Mouse (Mus musculus): ENCODE results near the gene Phldb2. TPM values are rescaled to one million over a fixed set of nuclear protein-coding genes. Genes with fewer than 3 reads are reported as not detected.

Phldb2 gene
- 2.6 and 2.7 TPM in 2 replicates for polyA plus RNA-seq (2012; ENCODE audit: insufficient read depth, insufficient read length, missing spikeins)

GRCm38 (mm10) chr16:45953394-45953793 lies at the start of gene Phldb2:
Gene Phldb2, minus strand, starts transcription at chr16:45953598.
- H3K4me3 ChIP-seq (ENCODE audit: insufficient read depth, low read depth, low read length) = no peak within 1 kb of the TSS
- no peaks in the 10 kb centered on the region for H3K4me1 ChIP-seq (ENCODE audit: control insufficient read depth, insufficient read depth, insufficient read length, low read length)
- H3K27ac ChIP-seq (replicated peaks; ENCODE audit: low read depth, low read length) = no peak within 1 kb of the TSS

GRCm38 (mm10) chr16:46001550-46002166 lies 48.3 kb upstream of the Phldb2 start:
- no peaks in the 10 kb centered on the region for H3K4me1 ChIP-seq (ENCODE audit: control insufficient read depth, insufficient read depth, insufficient read length, low read length)
- H3K4me3 ChIP-seq (ENCODE audit: insufficient read depth, low read depth, low read length) = no peak overlapping the region
- no peak overlapping the region for H3K27ac ChIP-seq (replicated peaks; ENCODE audit: low read depth, low read length)

GRCm38 (mm10) chr16:46000976-46001375 lies 47.6 kb upstream of the Phldb2 start:
- H3K4me3 ChIP-seq (ENCODE audit: insufficient read depth, low read depth, low read length) = no peak overlapping the region
- H3K27ac ChIP-seq (replicated peaks; ENCODE audit: low read depth, low read length) = no peak overlapping the region
- H3K4me1 ChIP-seq (ENCODE audit: control insufficient read depth, insufficient read depth, insufficient read length, low read length) = no peaks in the 10 kb centered on the region

- Histone ChIP-seq H3K4me1 (ENCODE audit: control insufficient read depth, insufficient read depth, insufficient read length, low read length) (no peaks in the 10 kb centered on the region), H3K4me3 (ENCODE audit: insufficient read depth, low read depth, low read length) (no peak overlapping the region), H3K27ac (replicated peaks; ENCODE audit: low read depth, low read length) (no peak overlapping the region)
These were observed 46.2 kb upstream of the Phldb2 start for GRCm38 (mm10) chr16:45999374-46000191.

- Histone ChIP-seq H3K4me3 (ENCODE audit: insufficient read depth, low read depth, low read length) (no peak overlapping the region), H3K4me1 (ENCODE audit: control insufficient read depth, insufficient read depth, insufficient read length, low read length) (no peaks in the 10 kb centered on the region), H3K27ac (replicated peaks; ENCODE audit: low read depth, low read length) (no peak overlapping the region)
These were observed 44.8 kb upstream of the Phldb2 start for GRCm38 (mm10) chr16:45998231-45998630.

GRCm38 (mm10) chr16:45990901-45991676 lies 37.7 kb upstream of the Phldb2 start:
- Histone ChIP-seq H3K4me3 (ENCODE audit: insufficient read depth, low read depth, low read length) (no peak overlapping the region), H3K4me1 (ENCODE audit: control insufficient read depth, insufficient read depth, insufficient read length, low read length) (no peaks in the 10 kb centered on the region), H3K27ac (replicated peaks; ENCODE audit: low read depth, low read length) (no peak overlapping the region)

GRCm38 (mm10) chr16:45986236-45986635 lies 32.8 kb upstream of the Phldb2 start:
- Histone ChIP-seq H3K27ac (replicated peaks; ENCODE audit: low read depth, low read length) (no peak overlapping the region), H3K4me3 (ENCODE audit: insufficient read depth, low read depth, low read length) (no peak overlapping the region), H3K4me1 (ENCODE audit: control insufficient read depth, insufficient read depth, insufficient read length, low read length) (no peaks in the 10 kb centered on the region)

GRCm38 (mm10) chr16:45984610-45985606 lies 31.5 kb upstream of the Phldb2 start:
- no peak overlapping the region for H3K4me3 ChIP-seq (ENCODE audit: insufficient read depth, low read depth, low read length)
- H3K4me1 ChIP-seq (ENCODE audit: control insufficient read depth, insufficient read depth, insufficient read length, low read length) = no peaks in the 10 kb centered on the region
- H3K27ac ChIP-seq (replicated peaks; ENCODE audit: low read depth, low read length) = no peak overlapping the region

- Histone ChIP-seq H3K27ac (replicated peaks; ENCODE audit: low read depth, low read length) (no peak overlapping the region), H3K4me3 (ENCODE audit: insufficient read depth, low read depth, low read length) (no peak overlapping the region), H3K4me1 (ENCODE audit: control insufficient read depth, insufficient read depth, insufficient read length, low read length) (no peaks in the 10 kb centered on the region)
These were observed 22.9 kb upstream of the Phldb2 start for GRCm38 (mm10) chr16:45976251-45976650.

GRCm38 (mm10) chr16:45973959-45974686 lies 20.7 kb upstream of the Phldb2 start:
- Histone ChIP-seq H3K4me3 (ENCODE audit: insufficient read depth, low read depth, low read length) (no peak overlapping the region), H3K27ac (replicated peaks; ENCODE audit: low read depth, low read length) (no peak overlapping the region), H3K4me1 (ENCODE audit: control insufficient read depth, insufficient read depth, insufficient read length, low read length) (no peaks in the 10 kb centered on the region)

- H3K27ac ChIP-seq (replicated peaks; ENCODE audit: low read depth, low read length) = no peak overlapping the region
- H3K4me3 ChIP-seq (ENCODE audit: insufficient read depth, low read depth, low read length) = no peak overlapping the region
- no peaks in the 10 kb centered on the region for H3K4me1 ChIP-seq (ENCODE audit: control insufficient read depth, insufficient read depth, insufficient read length, low read length)
These were observed 16.8 kb upstream of the Phldb2 start for GRCm38 (mm10) chr16:45970187-45970586.

GRCm38 (mm10) chr16:45968716-45969115 lies 15.3 kb upstream of the Phldb2 start:
- no peaks in the 10 kb centered on the region; the same call in 1 of the 2 replicates for H3K4me1 ChIP-seq (ENCODE audit: control insufficient read depth, insufficient read depth, insufficient read length, low read length)
- H3K27ac ChIP-seq (replicated peaks; ENCODE audit: low read depth, low read length) = no peak overlapping the region
- no peak overlapping the region for H3K4me3 ChIP-seq (ENCODE audit: insufficient read depth, low read depth, low read length)

GRCm38 (mm10) chr16:45967471-45967870 lies 14.1 kb upstream of the Phldb2 start:
- Histone ChIP-seq H3K27ac (replicated peaks; ENCODE audit: low read depth, low read length) (no peak overlapping the region; the same call in 1 of the 2 replicates), H3K4me3 (ENCODE audit: insufficient read depth, low read depth, low read length) (no peak overlapping the region), H3K4me1 (ENCODE audit: control insufficient read depth, insufficient read depth, insufficient read length, low read length) (no peaks in the 10 kb centered on the region; the same call in 1 of the 2 replicates)

- H3K27ac ChIP-seq (replicated peaks; ENCODE audit: low read depth, low read length) = peak overlapping the region; percentile 81
- H3K4me3 ChIP-seq (ENCODE audit: insufficient read depth, low read depth, low read length) = no peak overlapping the region
- H3K4me1 ChIP-seq (ENCODE audit: control insufficient read depth, insufficient read depth, insufficient read length, low read length) = no peaks in the 10 kb centered on the region; the same call in 1 of the 2 replicates
These were observed 13.2 kb upstream of the Phldb2 start for GRCm38 (mm10) chr16:45966604-45967003.

All from brown adipose tissue, adult 24 weeks (tissue).